In the genomic region with DNA sequence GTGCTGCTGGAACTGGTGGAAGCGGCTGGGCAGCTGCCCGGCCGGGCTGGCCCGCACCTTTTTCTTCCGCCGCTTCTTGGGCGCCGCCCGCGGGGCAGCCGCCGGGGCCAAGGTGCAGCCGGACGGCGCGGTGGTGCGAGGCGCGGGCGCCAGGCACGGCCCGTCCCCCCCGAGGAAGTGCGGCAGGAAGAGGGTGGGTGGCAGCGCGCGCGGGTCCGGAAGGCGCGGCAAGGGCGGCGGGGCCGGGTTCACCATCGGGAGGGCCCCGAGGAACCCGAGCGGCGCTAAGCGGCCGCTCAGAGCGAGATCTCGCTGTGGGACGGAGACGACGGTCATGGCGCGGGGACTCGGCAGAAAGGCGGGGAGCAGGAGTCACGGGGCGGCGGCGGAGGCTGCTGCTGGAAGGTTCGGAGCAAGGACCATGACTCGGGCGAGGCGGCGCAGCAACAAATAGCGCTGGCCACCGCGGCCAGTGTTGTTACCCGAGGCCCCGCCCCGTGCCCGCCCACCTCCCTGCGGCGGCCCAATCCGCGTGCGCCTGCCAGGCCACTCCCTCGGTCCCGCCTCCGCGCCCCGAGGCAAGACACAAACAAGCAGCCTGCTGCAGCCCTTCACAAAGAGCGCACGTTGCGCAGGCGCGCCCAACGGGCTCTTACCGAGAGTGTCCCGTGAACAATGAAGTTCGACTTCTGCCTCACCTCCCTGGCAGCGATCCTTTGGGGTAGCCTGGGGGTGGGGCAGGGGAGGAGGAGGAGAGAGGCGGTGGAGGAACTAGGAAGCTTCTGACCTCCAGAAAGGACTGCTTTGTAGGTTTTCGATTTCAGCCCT, we compare ENCODE assay signal across 8 mouse cellular contexts. TPM values are rescaled to one million over a fixed set of nuclear protein-coding genes. Genes with fewer than 3 reads are reported as not detected.
A peak's percentile ranks its signal among the peaks of the same experiment; 100 is the strongest.
DNase-seq lines count a peak whose midpoint lies in the region; ATAC-seq and TF ChIP-seq lines count a peak whose summit lies in the region.

No protein-coding gene starts in this region.

- peak overlapping the region; percentile 89 for H3K27ac ChIP-seq in CH12.LX (ENCODE audit: insufficient read depth, low read depth)
- H3K27ac ChIP-seq in forebrain, embryonic 12.5 days = peak overlapping the region; percentile 99
- peak overlapping the region; percentile 100 for H3K27ac ChIP-seq in liver, postnatal 0 days (ENCODE audit: low read depth)
- H3K27ac ChIP-seq in neural tube, embryonic 14.5 days (ENCODE audit: low read depth, low read length) = peak overlapping the region; percentile 99

- peaks cover 5 to 20% of the 10 kb centered on the region in 2 experiments for H3K4me1 ChIP-seq in CH12.LX (ENCODE audit: control insufficient read depth in 1 of 2, insufficient read depth in 2 of 2)
- peaks cover 21% of the 10 kb centered on the region for H3K4me1 ChIP-seq in forebrain, embryonic 12.5 days
- peaks cover 15% of the 10 kb centered on the region for H3K4me1 ChIP-seq in liver, postnatal 0 days (ENCODE audit: insufficient read depth)
- H3K4me1 ChIP-seq in neural tube, embryonic 14.5 days (ENCODE audit: control insufficient read depth, insufficient read depth, low read length) = peaks cover 4% of the 10 kb centered on the region; the same call in 1 of the 2 replicates

- no peaks in the 10 kb centered on the region for H3K27me3 ChIP-seq in CH12.LX (replicated peaks)
- H3K27me3 ChIP-seq in forebrain, embryonic 12.5 days = no peaks in the 10 kb centered on the region
- no peaks in the 10 kb centered on the region for H3K27me3 ChIP-seq in liver, postnatal 0 days (ENCODE audit: insufficient read depth, low read length)
- no peaks in the 10 kb centered on the region for H3K27me3 ChIP-seq in neural tube, embryonic 14.5 days (ENCODE audit: control insufficient read depth, insufficient read depth, low read length)

- H3K9ac ChIP-seq in CH12.LX (ENCODE audit: insufficient read depth, low read depth) = peak overlapping the region; percentile 92
- peak overlapping the region; percentile 94 for H3K9ac ChIP-seq in forebrain, embryonic 12.5 days
- H3K9ac ChIP-seq in liver, postnatal 0 days (replicated peaks) = peak overlapping the region; percentile 100
- H3K9ac ChIP-seq in neural tube, embryonic 14.5 days (replicated peaks; ENCODE audit: low read depth, low read length) = peak overlapping the region; percentile 99

- peak; percentile 95 for ATAC-seq in forebrain, embryonic 12.5 days (ENCODE audit: low FRiP score)
- peak; percentile 82 for ATAC-seq in liver, postnatal 0 days
- peak; percentile 93 for ATAC-seq in neural tube, embryonic 14.5 days (ENCODE audit: low read depth)

- TF ChIP-seq POLR2A in CH12.LX (IDR thresholded peaks at IDR 0.05; ENCODE audit: low read depth, low read length) = peak; percentile 78; the same call in 1 of the 2 replicates

- DNase-seq in CH12.LX (ENCODE audit: extremely low read depth) = peak; percentile 98
- peak; percentile 95 for DNase-seq in c-Kit-positive CD71-positive TER-119-negative erythroid progenitor cells, embryonic 14.5 days (ENCODE audit: low read depth)
- peak; percentile 99 for DNase-seq in heart, postnatal 10 days
- DNase-seq in large intestine, adult 2 months (ENCODE audit: low read depth, low spot score) = peak; percentile 92
- DNase-seq in liver, postnatal 0 days = peak; percentile 99
- DNase-seq in testis, postnatal 10 days (ENCODE audit: low spot score) = peak; percentile 99

- WGBS in forebrain, embryonic 12.5 days = under 1% methylated on average over 82 of the region's 88 CpGs
- WGBS in large intestine, adult 2 months = under 1% methylated on average over 88 of the region's 88 CpGs
- under 1% methylated on average over 52 of the region's 88 CpGs for WGBS in liver, postnatal 0 days (ENCODE audit: insufficient replicate concordance)
- under 1% methylated on average over 64 of the region's 88 CpGs for whole genome bisulfite sequencing in neural tube, embryonic 14.5 days

- H3K79me2 ChIP-seq in CH12.LX (replicated peaks; ENCODE audit: control insufficient read depth, extremely low read depth, insufficient read depth, poor library complexity, severe bottlenecking) = peaks cover 16% of the 10 kb centered on the region

- peaks cover 18 to 29% of the 10 kb centered on the region in 2 experiments for H3K36me3 ChIP-seq in CH12.LX (replicated peaks in 1 of 2; ENCODE audit: control insufficient read depth in 1 of 2, insufficient read depth in 1 of 2, low read length in 1 of 2)
- peaks cover 30% of the 10 kb centered on the region for H3K36me3 ChIP-seq in forebrain, embryonic 12.5 days (replicated peaks)
- H3K36me3 ChIP-seq in liver, postnatal 0 days (replicated peaks; ENCODE audit: insufficient read depth, low read length) = peaks cover 30% of the 10 kb centered on the region
- H3K36me3 ChIP-seq in neural tube, embryonic 14.5 days (ENCODE audit: control insufficient read depth, insufficient read depth, low read length) = peaks cover 20% of the 10 kb centered on the region

- no peak for TF ChIP-seq CTCF in CH12.LX (conservative IDR thresholded peaks at IDR 0.05 in 1 of 2, IDR thresholded peaks at IDR 0.05 in 1 of 2; ENCODE audit: low read depth in 2 of 2, low read length in 2 of 2)
- TF ChIP-seq CTCF in liver, postnatal 0 days (IDR thresholded peaks at IDR 0.05; ENCODE audit: low read depth) = no peak

- in situ Hi-C loops in CH12.LX (cut with MboI; ENCODE audit: low pct_ligation_motif_present, low pct_unique_long_range_greater_than_20kb, low sequenced_read_pairs) = no loop called here

- H3K9me3 ChIP-seq in CH12.LX (replicated peaks; ENCODE audit: low read length) = no peaks in the 10 kb centered on the region
- no peaks in the 10 kb centered on the region for H3K9me3 ChIP-seq in forebrain, embryonic 12.5 days
- H3K9me3 ChIP-seq in liver, postnatal 0 days (ENCODE audit: low read length) = no peaks in the 10 kb centered on the region
- no peaks in the 10 kb centered on the region for H3K9me3 ChIP-seq in neural tube, embryonic 14.5 days (ENCODE audit: control insufficient read depth, low read length)

- TF ChIP-seq EP300 in CH12.LX (IDR thresholded peaks at IDR 0.05; ENCODE audit: low read length) = no peak
- TF ChIP-seq EP300 in liver, postnatal 0 days (IDR thresholded peaks at IDR 0.05; ENCODE audit: low read depth) = no peak; the same call in 1 of the 2 replicates

- dilution Hi-C loops in CH12.LX (cut with MboI; ENCODE audit: extremely low pct_ligation_motif_present, extremely low pct_unique_long_range_greater_than_20kb, low sequenced_read_pairs) = no loop called here

- TF ChIP-seq RAD21 in CH12.LX (IDR thresholded peaks at IDR 0.05; ENCODE audit: low read depth, low read length) = no peak

- H3K4me3 ChIP-seq in CH12.LX (replicated peaks in 1 of 3; ENCODE audit: low read depth in 2 of 3, low read length in 2 of 3, poor library complexity in 1 of 3) = peak overlapping the region; percentile 55 to 96 (median 83)
- peak overlapping the region; percentile 94 for H3K4me3 ChIP-seq in forebrain, embryonic 12.5 days (replicated peaks)
- H3K4me3 ChIP-seq in liver, postnatal 0 days (ENCODE audit: low read depth, low read length) = peak overlapping the region; percentile 100
- H3K4me3 ChIP-seq in neural tube, embryonic 14.5 days (ENCODE audit: low read depth, low read length) = peak overlapping the region; percentile 98

- H3K4me2 ChIP-seq in CH12.LX (ENCODE audit: insufficient read depth, low read depth, poor library complexity, severe bottlenecking) = peak overlapping the region; percentile 67
- peak overlapping the region; percentile 60 for H3K4me2 ChIP-seq in forebrain, embryonic 12.5 days
- peak overlapping the region; percentile 67 for H3K4me2 ChIP-seq in liver, postnatal 0 days (ENCODE audit: low read depth, low read length)
- H3K4me2 ChIP-seq in neural tube, embryonic 14.5 days (ENCODE audit: low read depth, low read length) = peak overlapping the region; percentile 41

- intact Hi-C loops in heart, postnatal 10 days (cut with DNase I) = loop anchor here (5.0 kb wide), 2 partner anchors 41 to 216 kb away; partner anchors contain the start of genes Srsf12 and Ube2j1

TF ChIP-seq in CH12.LX, 34 proteins besides CTCF, POLR2A, EP300 and RAD21 (continues in another document):
- TF ChIP-seq USF2 (conservative IDR thresholded peaks at IDR 0.05; ENCODE audit: low read depth, low read length) (no peak), PAX5 (IDR thresholded peaks at IDR 0.05; ENCODE audit: low read length) (no peak), TCF12 (IDR thresholded peaks at IDR 0.05; ENCODE audit: low read depth, low read length) (peak; percentile 63; the same call in 1 of the 2 replicates), MAX (IDR thresholded peaks at IDR 0.05; ENCODE audit: low read length) (peak; percentile 43; the same call in 1 of the 2 replicates), SMC3 (IDR thresholded peaks at IDR 0.05; ENCODE audit: low read depth, low read length) (no peak)

RNA-seq across cellular contexts. Expression of gene Srsf12, which starts 39.5 kb away (rescaled TPM):
- not detected in 2 replicates for total RNA-seq in CH12.LX (2012; rRNA removed)
- total RNA-seq in CH12.LX (2014; rRNA removed) = not detected in 2 replicates
- polyA plus RNA-seq in CH12.LX (2012; ENCODE audit: insufficient read length, low read depth) = not detected in 2 replicates
- 10.2 and 11.6 TPM in 2 replicates for polyA plus RNA-seq in forebrain, embryonic 12.5 days (2016; fragmentation: Nextera tagmentation; extraction: Ambion mirVana)
- under 1 TPM in 1 of 2 experiments, not detected in 1; 0.22 TPM for total RNA-seq in heart, postnatal 10 days (2021)
- polyA plus RNA-seq in large intestine, adult 2 months (2012; rRNA removed) = 0.10 TPM in 1 of 2 replicates, not detected in the other
- 0.04 and 0.08 TPM in 2 replicates for polyA plus RNA-seq in liver, postnatal 0 days (2015; fragmentation: Nextera tagmentation; extraction: Ambion mirVana)
- 73.3 and 85.8 TPM in 2 replicates for polyA plus RNA-seq in neural tube, embryonic 14.5 days (2014; fragmentation: Nextera tagmentation; extraction: Ambion mirVana)

RNA-seq across cellular contexts. Expression of gene Pnrc1, which starts 41.7 kb away (rescaled TPM):
- total RNA-seq in CH12.LX (2012; rRNA removed) = 15.4 and 27.8 TPM in 2 replicates
- total RNA-seq in CH12.LX (2014; rRNA removed) = 33.0 and 35.3 TPM in 2 replicates
- 22.6 and 32.2 TPM in 2 replicates for polyA plus RNA-seq in CH12.LX (2012; ENCODE audit: insufficient read length, low read depth)
- polyA plus RNA-seq in forebrain, embryonic 12.5 days (2016; fragmentation: Nextera tagmentation; extraction: Ambion mirVana) = 95.5 and 99.5 TPM in 2 replicates
- total RNA-seq in heart, postnatal 10 days (2021) = 100 to 1,000 TPM; 122 to 127 TPM
- 51.9 and 81.2 TPM in 2 replicates for polyA plus RNA-seq in large intestine, adult 2 months (2012; rRNA removed)
- 71.4 and 74.3 TPM in 2 replicates for polyA plus RNA-seq in liver, postnatal 0 days (2015; fragmentation: Nextera tagmentation; extraction: Ambion mirVana)
- 58.4 and 64.5 TPM in 2 replicates for polyA plus RNA-seq in neural tube, embryonic 14.5 days (2014; fragmentation: Nextera tagmentation; extraction: Ambion mirVana)

RNA-seq across cellular contexts. Expression of gene Pm20d2, which starts 58.7 kb away (rescaled TPM):
- total RNA-seq in CH12.LX (2012; rRNA removed) (0.55 and 0.59 TPM in 2 replicates), CH12.LX (2014; rRNA removed) (0.22 and 0.32 TPM in 2 replicates)
- polyA plus RNA-seq in CH12.LX (2012; ENCODE audit: insufficient read length, low read depth) = 0.16 TPM in 1 of 2 replicates, not detected in the other
- 1.8 and 2.3 TPM in 2 replicates for polyA plus RNA-seq in forebrain, embryonic 12.5 days (2016; fragmentation: Nextera tagmentation; extraction: Ambion mirVana)
- total RNA-seq in heart, postnatal 10 days (2021) = 10 to 100 TPM; 26.8 to 27.6 TPM
- 0.66 and 2.2 TPM in 2 replicates for polyA plus RNA-seq in large intestine, adult 2 months (2012; rRNA removed)
- polyA plus RNA-seq in liver, postnatal 0 days (2015; fragmentation: Nextera tagmentation; extraction: Ambion mirVana) = 0.14 and 0.21 TPM in 2 replicates
- polyA plus RNA-seq in neural tube, embryonic 14.5 days (2014; fragmentation: Nextera tagmentation; extraction: Ambion mirVana) = 2.2 and 2.5 TPM in 2 replicates

Comparison
In these comparisons a context has a peak if more than half of its experiments do, and no peak if none do; other contexts are left out.
1. Peak in every context shown above with its lines: DNase-seq, ATAC-seq, H3K4me3 ChIP-seq and H3K27ac ChIP-seq.
2. RNA of gene Srsf12, which starts 39.5 kb away (polyA plus RNA-seq): 73.3 to 85.8 TPM in neural tube, embryonic 14.5 days and 10.2 to 11.6 TPM in forebrain, embryonic 12.5 days; 0.04 to 0.08 TPM in liver, postnatal 0 days, not detected in CH12.LX and 0.10 TPM in large intestine, adult 2 months; every median in the first group is over 10 times any median in the second.